In genomic region chr9:59311284-59311670, GRCm38 (mm10) we compare ENCODE assay signal across 16 mouse cellular contexts. TPM values are rescaled to one million over a fixed set of nuclear protein-coding genes. Genes with fewer than 3 reads are reported as not detected.
DNase-seq lines count a peak whose midpoint lies in the region; ATAC-seq and TF ChIP-seq lines count a peak whose summit lies in the region.
"Had no signal": no experiment of that assay in that cellular context is flagged by ENCODE, and none has a peak within 500 bp of the region (broad histone marks: within the 10 kb centered on the region; RNA-seq: fewer than 3 reads in every experiment).

No protein-coding gene starts in this region.

- peaks cover 10% of the 10 kb centered on the region; the same call in 1 of the 2 replicates for H3K4me1 ChIP-seq in embryonic facial prominence, embryonic 14.5 days (ENCODE audit: control insufficient read depth, insufficient read depth, low read length)
- H3K4me1 ChIP-seq in embryonic facial prominence, embryonic 10.5 days = no peaks in the 10 kb centered on the region
- H3K4me1 ChIP-seq in lung, embryonic 15.5 days = peaks cover 14% of the 10 kb centered on the region
- H3K4me1 ChIP-seq in stomach, embryonic 15.5 days = no peaks in the 10 kb centered on the region
- H3K4me1 ChIP-seq in thymus, adult 2 months (replicated peaks; ENCODE audit: control insufficient read depth, insufficient read depth, low read length) = no peaks in the 10 kb centered on the region
- H3K4me1 ChIP-seq: hindbrain, embryonic 10.5 days; limb, embryonic 12.5 days; liver, embryonic 15.5 days; midbrain, embryonic 13.5 days had no signal

- H3K36me3 ChIP-seq in embryonic facial prominence, embryonic 14.5 days (ENCODE audit: control insufficient read depth, insufficient read depth, low read length) = peaks cover 49% of the 10 kb centered on the region
- peaks cover 95% of the 10 kb centered on the region for H3K36me3 ChIP-seq in embryonic facial prominence, embryonic 10.5 days (replicated peaks)
- H3K36me3 ChIP-seq in lung, embryonic 15.5 days = peaks cover 43% of the 10 kb centered on the region
- H3K36me3 ChIP-seq in stomach, embryonic 15.5 days = peaks cover 18% of the 10 kb centered on the region
- peaks cover 21% of the 10 kb centered on the region; the same call in 1 of the 2 replicates for H3K36me3 ChIP-seq in thymus, adult 2 months (ENCODE audit: control insufficient read depth, insufficient read depth, low read length)

- no peak overlapping the region for H3K4me2 ChIP-seq in embryonic facial prominence, embryonic 14.5 days (ENCODE audit: low read depth, low read length)
- no peak overlapping the region for H3K4me2 ChIP-seq in lung, embryonic 15.5 days
- no peak overlapping the region for H3K4me2 ChIP-seq in stomach, embryonic 15.5 days
- H3K4me2 ChIP-seq: heart, embryonic 13.5 days; limb, embryonic 12.5 days; liver, embryonic 15.5 days; midbrain, embryonic 13.5 days had no signal

- no peaks in the 10 kb centered on the region for H3K9me3 ChIP-seq in embryonic facial prominence, embryonic 14.5 days (ENCODE audit: control insufficient read depth, low read length)
- no peaks in the 10 kb centered on the region for H3K9me3 ChIP-seq in embryonic facial prominence, embryonic 10.5 days
- no peaks in the 10 kb centered on the region for H3K9me3 ChIP-seq in lung, embryonic 15.5 days
- H3K9me3 ChIP-seq in stomach, embryonic 15.5 days = no peaks in the 10 kb centered on the region
- H3K9me3 ChIP-seq: heart, embryonic 13.5 days; hindbrain, embryonic 10.5 days; limb, embryonic 12.5 days; liver, embryonic 15.5 days; midbrain, embryonic 13.5 days had no signal

- intact Hi-C loops in left cerebral cortex, postnatal 10 days (cut with DNase I) = no loop called here

- peak; percentile 41 for DNase-seq in embryonic facial prominence, embryonic 14.5 days (ENCODE audit: low spot score)
- no peak for DNase-seq in embryonic facial prominence, embryonic 10.5 days (ENCODE audit: low spot score)
- DNase-seq in lung, postnatal 14 days = no peak
- DNase-seq in brain, embryonic 14.5 days (ENCODE audit: low read depth) = peak; percentile 17
- DNase-seq in left cerebral cortex, postnatal 10 days (ENCODE audit: extremely low spot score in 1 of 2, low spot score in 2 of 2) = no peak
- no peak for DNase-seq in thymus, adult 2 months
- DNase-seq: cerebellum, adult 9-11 months; retina, postnatal 1 day had no signal

- no peak for ATAC-seq in embryonic facial prominence, embryonic 14.5 days (ENCODE audit: low read depth)
- no peak for ATAC-seq in lung, embryonic 15.5 days (ENCODE audit: borderline replicate concordance, extremely low read depth, low FRiP score, low TSS enrichment)
- ATAC-seq in stomach, embryonic 15.5 days (ENCODE audit: insufficient read depth, low FRiP score, low read depth) = no peak
- ATAC-seq: forebrain, embryonic 14.5 days; midbrain, embryonic 13.5 days had no signal

- TF ChIP-seq CTCF in brain, embryonic 14.5 days (IDR thresholded peaks at IDR 0.05; ENCODE audit: borderline replicate concordance, extremely low read depth, insufficient read depth, insufficient read length) = no peak
- no peak for TF ChIP-seq CTCF in thymus, adult 2 months (IDR thresholded peaks at IDR 0.05; ENCODE audit: borderline replicate concordance, control insufficient read depth, extremely low read depth, insufficient read depth, low read length, poor library complexity)

- H3K9ac ChIP-seq in embryonic facial prominence, embryonic 14.5 days (ENCODE audit: low read depth, low read length) = no peak overlapping the region
- no peak overlapping the region for H3K9ac ChIP-seq in lung, embryonic 15.5 days
- no peak overlapping the region for H3K9ac ChIP-seq in stomach, embryonic 15.5 days
- H3K9ac ChIP-seq: heart, embryonic 13.5 days; liver, embryonic 15.5 days; midbrain, embryonic 13.5 days had no signal

- TF ChIP-seq POLR2A in brain, embryonic 14.5 days (IDR thresholded peaks at IDR 0.05; ENCODE audit: borderline replicate concordance, extremely low read depth, insufficient read depth, insufficient read length, poor library complexity, severe bottlenecking) = no peak
- TF ChIP-seq POLR2A in thymus, adult 2 months (IDR thresholded peaks at IDR 0.05; ENCODE audit: control insufficient read depth, extremely low read depth, insufficient read depth, low read length, poor library complexity) = no peak

- no peak overlapping the region for H3K4me3 ChIP-seq in embryonic facial prominence, embryonic 14.5 days (ENCODE audit: low read depth, low read length)
- H3K4me3 ChIP-seq in embryonic facial prominence, embryonic 10.5 days = no peak overlapping the region
- H3K4me3 ChIP-seq in lung, embryonic 15.5 days = no peak overlapping the region
- H3K4me3 ChIP-seq in stomach, embryonic 15.5 days (replicated peaks) = no peak overlapping the region
- no peak overlapping the region for H3K4me3 ChIP-seq in thymus, adult 2 months (ENCODE audit: control insufficient read depth, insufficient read depth, low read length)
- H3K4me3 ChIP-seq: heart, embryonic 13.5 days; hindbrain, embryonic 10.5 days; limb, embryonic 12.5 days; liver, embryonic 15.5 days; midbrain, embryonic 13.5 days had no signal

- H3K27me3 ChIP-seq in embryonic facial prominence, embryonic 14.5 days (replicated peaks; ENCODE audit: control insufficient read depth, insufficient read depth, low read length) = no peaks in the 10 kb centered on the region
- no peaks in the 10 kb centered on the region for H3K27me3 ChIP-seq in embryonic facial prominence, embryonic 10.5 days (replicated peaks; ENCODE audit: low read depth, poor library complexity, severe bottlenecking)
- no peaks in the 10 kb centered on the region for H3K27me3 ChIP-seq in lung, embryonic 15.5 days
- no peaks in the 10 kb centered on the region for H3K27me3 ChIP-seq in stomach, embryonic 15.5 days (replicated peaks)
- H3K27me3 ChIP-seq in thymus, adult 2 months (ENCODE audit: control insufficient read depth, insufficient read depth, low read length) = no peaks in the 10 kb centered on the region
- H3K27me3 ChIP-seq: heart, embryonic 13.5 days; limb, embryonic 12.5 days; liver, embryonic 15.5 days; midbrain, embryonic 13.5 days had no signal

- WGBS in embryonic facial prominence, embryonic 14.5 days = 42% methylated on average over 3 of the region's 3 CpGs
- 84% methylated on average over 3 of the region's 3 CpGs for WGBS in embryonic facial prominence, embryonic 10.5 days
- 71% methylated on average over 3 of the region's 3 CpGs for WGBS in lung, embryonic 15.5 days
- whole genome bisulfite sequencing in stomach, embryonic 15.5 days = 67% methylated on average over 3 of the region's 3 CpGs
- 85% methylated on average over 3 of the region's 3 CpGs for WGBS in thymus, adult 2 months

- peak overlapping the region; percentile 48; the same call in 1 of the 2 replicates for H3K27ac ChIP-seq in embryonic facial prominence, embryonic 14.5 days (replicated peaks; ENCODE audit: low read depth, low read length)
- H3K27ac ChIP-seq in embryonic facial prominence, embryonic 10.5 days (replicated peaks) = no peak overlapping the region
- H3K27ac ChIP-seq in lung, embryonic 15.5 days = peak overlapping the region; percentile 74
- peak overlapping the region; percentile 36 for H3K27ac ChIP-seq in stomach, embryonic 15.5 days
- no peak overlapping the region for H3K27ac ChIP-seq in thymus, adult 2 months (ENCODE audit: control insufficient read depth, insufficient read depth, low read length)
- H3K27ac ChIP-seq: heart, embryonic 13.5 days; hindbrain, embryonic 10.5 days; limb, embryonic 12.5 days; liver, embryonic 15.5 days; midbrain, embryonic 13.5 days had no signal

RNA-seq across cellular contexts. Expression of gene Adpgk, which starts 19.9 kb away (rescaled TPM):
- 50.9 and 51.7 TPM in 2 replicates for polyA plus RNA-seq in embryonic facial prominence, embryonic 14.5 days (2014; fragmentation: Nextera tagmentation; extraction: Ambion mirVana)
- polyA plus RNA-seq in embryonic facial prominence, embryonic 10.5 days (2016; fragmentation: Nextera tagmentation; extraction: Ambion mirVana) = 45.0 and 46.5 TPM in 2 replicates
- polyA plus RNA-seq in lung, embryonic 15.5 days (2015; fragmentation: Nextera tagmentation; extraction: Ambion mirVana) = 41.3 and 42.1 TPM in 2 replicates
- polyA plus RNA-seq in brain, embryonic 14.5 days (2012; rRNA removed) = 17.6 and 20.7 TPM in 2 replicates
- 32.0 and 39.0 TPM in 2 replicates for polyA plus RNA-seq in stomach, embryonic 15.5 days (2015; fragmentation: Nextera tagmentation; extraction: Ambion mirVana)
- 10 to 100 TPM; 16.7 to 18.5 TPM for total RNA-seq in left cerebral cortex, postnatal 10 days (2021)
- polyA plus RNA-seq in thymus, adult 2 months (2012; rRNA removed) = 20.2 and 24.8 TPM in 2 replicates

RNA-seq across cellular contexts. Expression of gene Bbs4, which starts 42.0 kb away (rescaled TPM):
- polyA plus RNA-seq in embryonic facial prominence, embryonic 14.5 days (2014; fragmentation: Nextera tagmentation; extraction: Ambion mirVana) = 14.2 and 15.3 TPM in 2 replicates
- polyA plus RNA-seq in embryonic facial prominence, embryonic 10.5 days (2016; fragmentation: Nextera tagmentation; extraction: Ambion mirVana) = 18.0 and 19.3 TPM in 2 replicates
- 12.6 and 14.3 TPM in 2 replicates for polyA plus RNA-seq in lung, embryonic 15.5 days (2015; fragmentation: Nextera tagmentation; extraction: Ambion mirVana)
- 21.7 and 21.9 TPM in 2 replicates for polyA plus RNA-seq in brain, embryonic 14.5 days (2012; rRNA removed)
- polyA plus RNA-seq in stomach, embryonic 15.5 days (2015; fragmentation: Nextera tagmentation; extraction: Ambion mirVana) = 10.3 and 11.5 TPM in 2 replicates
- total RNA-seq in left cerebral cortex, postnatal 10 days (2021) = 10 to 100 TPM; 38.5 to 39.5 TPM
- 5.0 and 5.3 TPM in 2 replicates for polyA plus RNA-seq in thymus, adult 2 months (2012; rRNA removed)

Comparison
In these comparisons a context has a peak if more than half of its experiments do, and no peak if none do; other contexts are left out.
1. DNase-seq: peak in embryonic facial prominence, embryonic 14.5 days (single experiment) and brain, embryonic 14.5 days (single experiment); none in embryonic facial prominence, embryonic 10.5 days (single experiment), lung, postnatal 14 days (single experiment), left cerebral cortex, postnatal 10 days (0 of 2) and thymus, adult 2 months (single experiment).
2. H3K27ac ChIP-seq: peak in embryonic facial prominence, embryonic 14.5 days (single experiment), lung, embryonic 15.5 days (single experiment) and stomach, embryonic 15.5 days (single experiment); none in embryonic facial prominence, embryonic 10.5 days (single experiment) and thymus, adult 2 months (single experiment).